Mouse (Mus musculus): Measurements from ENCODE around the gene Cdc5l. TPM values are rescaled to one million over a fixed set of nuclear protein-coding genes. Genes with fewer than 3 reads are reported as not detected.
"Not testable (repeated sequence)": the region's sequence is repeated elsewhere in the genome, so short reads cannot be mapped to it uniquely, and the experiment has no call there.

The Cdc5l gene
- total RNA-seq, 1 experiment: 125 TPM

DNA sequence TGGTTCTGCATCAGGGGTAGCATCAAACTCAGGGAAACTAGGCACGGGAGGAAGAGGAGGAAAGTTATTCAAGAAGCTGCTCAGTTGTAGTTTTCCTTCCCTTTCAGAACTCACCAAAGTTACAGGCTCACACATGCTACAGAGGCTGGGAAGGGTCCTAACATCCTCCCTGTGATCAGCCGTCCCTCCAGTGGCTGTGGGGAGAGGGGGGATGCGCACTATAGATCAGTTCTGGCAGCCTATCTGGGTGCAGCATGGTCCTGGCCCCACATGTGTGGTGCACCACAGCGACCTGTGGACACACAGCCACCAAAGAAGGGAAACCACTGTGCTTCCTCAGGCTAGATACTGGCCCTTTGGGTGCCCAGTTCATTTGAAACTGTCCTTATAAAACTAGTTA, 25.0 kb upstream of the Cdc5l start:
- in situ Hi-C loops (cut with MboI; ENCODE audit: low sequenced_read_pairs in 2 of 2, unreplicated experiment in 2 of 2): no loop called here
- Histone ChIP-seq H3K36me3 (ENCODE audit: control insufficient read depth, insufficient read depth, low read length, poor library complexity, severe bottlenecking) (no peaks in the 10 kb centered on the region; the same call in 1 of the 2 replicates), H3K9me3 (ENCODE audit: control insufficient read depth, insufficient read depth, low read depth, low read length) (no peaks in the 10 kb centered on the region), H3K27ac (ENCODE audit: insufficient read depth, low read depth, low read length, poor library complexity, severe bottlenecking) (peak overlapping the region; percentile 98), H3K4me3 (ENCODE audit: insufficient read depth in 1 of 2, low read depth in 1 of 2, low read length in 2 of 2, poor library complexity in 1 of 2, severe bottlenecking in 1 of 2) (peak overlapping the region; percentile 28 to 56), H3K9ac (ENCODE audit: insufficient read depth, low read depth, low read length, poor library complexity, severe bottlenecking) (peak overlapping the region; percentile 80), H3K4me1 (ENCODE audit: control insufficient read depth in 2 of 2, insufficient read depth in 2 of 2, low read length in 2 of 2, poor library complexity in 1 of 2) (peaks cover 15 to 17% of the 10 kb centered on the region in 2 experiments)
- DNase-seq (ENCODE audit: low read depth, low spot score): no peak
- no peak for TF ChIP-seq CHD2 (IDR thresholded peaks at IDR 0.05; ENCODE audit: low read depth, low read length)
- TF ChIP-seq MAFK (IDR thresholded peaks at IDR 0.05; ENCODE audit: insufficient read depth, low read depth, low read length): no peak
- no peak for TF ChIP-seq HCFC1 (IDR thresholded peaks at IDR 0.05; ENCODE audit: borderline replicate concordance, insufficient read depth, low read length)
- TF ChIP-seq ZNF384 (IDR thresholded peaks at IDR 0.05; ENCODE audit: low read depth, low read length): no peak
- TF ChIP-seq ZC3H11A (IDR thresholded peaks at IDR 0.05; ENCODE audit: borderline replicate concordance, low read depth, low read length): no peak

DNA sequence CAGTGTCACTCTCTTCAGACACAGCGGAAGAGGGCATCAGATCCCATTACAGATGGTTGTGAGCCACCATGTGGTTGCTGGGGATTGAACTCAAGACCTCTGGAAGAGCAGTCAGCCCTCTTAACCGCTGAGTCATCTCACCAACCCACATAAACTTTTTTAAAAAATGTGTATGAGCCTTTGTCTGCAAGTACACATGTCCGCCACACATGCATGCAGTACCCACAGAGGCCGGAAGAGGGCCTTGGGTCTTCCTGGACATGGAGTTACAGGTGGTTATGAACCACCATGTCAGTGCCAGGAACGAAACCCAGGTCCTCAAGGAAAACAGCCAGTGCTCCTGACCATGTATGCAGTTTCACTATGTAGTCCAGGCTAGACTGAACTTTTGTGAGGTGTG, 23.9 kb upstream of the Cdc5l start:
- peak overlapping the region; percentile 98 for H3K27ac ChIP-seq (ENCODE audit: insufficient read depth, low read depth, low read length, poor library complexity, severe bottlenecking)

DNA sequence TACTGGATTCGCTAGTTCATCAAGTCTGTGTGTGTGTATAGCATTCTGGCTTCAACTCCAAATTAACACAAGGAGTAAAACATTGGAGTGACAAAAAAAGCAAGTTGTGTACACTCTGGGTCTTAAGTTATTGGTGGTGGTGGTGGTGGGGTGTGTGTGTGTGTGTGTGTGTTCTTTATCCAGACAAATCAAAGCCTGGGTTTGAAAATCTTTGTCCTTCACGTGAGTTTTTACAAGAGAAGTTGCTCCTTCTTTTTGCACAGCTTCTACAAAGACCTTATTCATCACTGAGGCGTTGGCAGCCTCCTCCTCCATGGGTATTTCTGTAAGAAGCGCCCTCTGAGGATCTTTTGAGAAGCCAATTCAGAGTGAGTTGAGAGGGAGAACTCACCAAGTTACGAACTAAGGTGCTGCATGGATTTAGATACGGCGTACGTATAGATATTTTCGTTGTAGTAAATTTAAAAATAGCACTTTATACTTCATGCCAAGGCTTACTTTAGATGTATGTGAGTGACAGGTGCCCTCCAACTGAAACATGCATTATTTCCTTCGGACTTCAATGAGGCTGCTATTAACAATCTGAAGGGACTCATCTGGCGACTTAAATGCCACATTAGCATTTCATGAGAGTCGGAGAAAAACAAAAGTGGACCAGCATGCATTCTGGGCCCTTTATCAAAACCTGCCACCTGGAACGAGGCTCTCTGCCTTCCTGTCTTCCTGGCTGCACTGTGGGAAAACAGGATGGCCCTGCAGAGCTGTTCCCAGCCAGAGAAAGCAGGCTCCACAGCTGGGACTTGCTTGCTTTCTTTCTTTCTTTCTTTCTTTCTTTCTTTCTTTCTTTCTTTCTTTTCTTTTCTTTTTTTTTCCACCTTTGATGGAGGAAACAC, 23.0 kb upstream of the Cdc5l start:
- peak overlapping the region; percentile 98 for H3K27ac ChIP-seq (ENCODE audit: insufficient read depth, low read depth, low read length, poor library complexity, severe bottlenecking)
- no peaks in the 10 kb centered on the region for H3K9me3 ChIP-seq (ENCODE audit: control insufficient read depth, insufficient read depth, low read depth, low read length)
- no peak for TF ChIP-seq ZNF384 (IDR thresholded peaks at IDR 0.05; ENCODE audit: low read depth, low read length)
- no peak for TF ChIP-seq ZC3H11A (IDR thresholded peaks at IDR 0.05; ENCODE audit: borderline replicate concordance, low read depth, low read length)
- no peak for TF ChIP-seq HCFC1 (IDR thresholded peaks at IDR 0.05; ENCODE audit: borderline replicate concordance, insufficient read depth, low read length)
- TF ChIP-seq MAFK (IDR thresholded peaks at IDR 0.05; ENCODE audit: insufficient read depth, low read depth, low read length): no peak
- TF ChIP-seq CHD2 (IDR thresholded peaks at IDR 0.05; ENCODE audit: low read depth, low read length): no peak
- no peaks in the 10 kb centered on the region; the same call in 1 of the 2 replicates for H3K36me3 ChIP-seq (ENCODE audit: control insufficient read depth, insufficient read depth, low read length, poor library complexity, severe bottlenecking)
- H3K4me1 ChIP-seq (ENCODE audit: control insufficient read depth in 2 of 2, insufficient read depth in 2 of 2, low read length in 2 of 2, poor library complexity in 1 of 2): peaks cover 13 to 20% of the 10 kb centered on the region in 2 experiments
- no peak for DNase-seq (ENCODE audit: low read depth, low spot score)
- peak overlapping the region; percentile 80 for H3K9ac ChIP-seq (ENCODE audit: insufficient read depth, low read depth, low read length, poor library complexity, severe bottlenecking)
- peak overlapping the region; percentile 37 to 56 for H3K4me3 ChIP-seq (ENCODE audit: insufficient read depth in 1 of 2, low read depth in 1 of 2, low read length in 2 of 2, poor library complexity in 1 of 2, severe bottlenecking in 1 of 2)
- in situ Hi-C loops (cut with MboI; ENCODE audit: low sequenced_read_pairs in 2 of 2, unreplicated experiment in 2 of 2): no loop called here

More for the DNA sequence above, 23.9 kb upstream of the Cdc5l start:
- peaks cover 13 to 20% of the 10 kb centered on the region in 2 experiments for H3K4me1 ChIP-seq (ENCODE audit: control insufficient read depth in 2 of 2, insufficient read depth in 2 of 2, low read length in 2 of 2, poor library complexity in 1 of 2)
- TF ChIP-seq HCFC1 (IDR thresholded peaks at IDR 0.05; ENCODE audit: borderline replicate concordance, insufficient read depth, low read length): 0 out of 2 replicates have a peak, but pooled peaks have one; percentile 23
- no peak for TF ChIP-seq ZC3H11A (IDR thresholded peaks at IDR 0.05; ENCODE audit: borderline replicate concordance, low read depth, low read length)
- TF ChIP-seq MAFK (IDR thresholded peaks at IDR 0.05; ENCODE audit: insufficient read depth, low read depth, low read length): peak; percentile 60; the same call in 1 of the 2 replicates
- no peak for TF ChIP-seq CHD2 (IDR thresholded peaks at IDR 0.05; ENCODE audit: low read depth, low read length)
- TF ChIP-seq ZNF384 (IDR thresholded peaks at IDR 0.05; ENCODE audit: low read depth, low read length): no peak
- H3K36me3 ChIP-seq (ENCODE audit: control insufficient read depth, insufficient read depth, low read length, poor library complexity, severe bottlenecking): no peaks in the 10 kb centered on the region; the same call in 1 of the 2 replicates
- peak overlapping the region; percentile 37 to 56 for H3K4me3 ChIP-seq (ENCODE audit: insufficient read depth in 1 of 2, low read depth in 1 of 2, low read length in 2 of 2, poor library complexity in 1 of 2, severe bottlenecking in 1 of 2)
- in situ Hi-C loops (cut with MboI; ENCODE audit: low sequenced_read_pairs in 2 of 2, unreplicated experiment in 2 of 2): no loop called here
- peak overlapping the region; percentile 80 for H3K9ac ChIP-seq (ENCODE audit: insufficient read depth, low read depth, low read length, poor library complexity, severe bottlenecking)
- no peaks in the 10 kb centered on the region for H3K9me3 ChIP-seq (ENCODE audit: control insufficient read depth, insufficient read depth, low read depth, low read length)
- DNase-seq (ENCODE audit: low read depth, low spot score): peak; percentile 79

- DNase-seq (ENCODE audit: low read depth, low spot score); H3K36me3 ChIP-seq (ENCODE audit: control insufficient read depth, insufficient read depth, low read length, poor library complexity, severe bottlenecking); H3K9me3 ChIP-seq (ENCODE audit: control insufficient read depth, insufficient read depth, low read depth, low read length); in situ Hi-C loops (cut with MboI; ENCODE audit: low sequenced_read_pairs in 2 of 2, unreplicated experiment in 2 of 2): not testable (repeated sequence)
- Histone ChIP-seq H3K9ac (ENCODE audit: insufficient read depth, low read depth, low read length, poor library complexity, severe bottlenecking) (peak overlapping the region; percentile 80; the same call in 1 of the 2 replicates), H3K27ac (ENCODE audit: insufficient read depth, low read depth, low read length, poor library complexity, severe bottlenecking) (peak overlapping the region; percentile 98), H3K4me1 (ENCODE audit: control insufficient read depth in 2 of 2, insufficient read depth in 2 of 2, low read length in 2 of 2, poor library complexity in 1 of 2) (peaks cover 13 to 21% of the 10 kb centered on the region in 2 experiments), H3K4me3 (ENCODE audit: insufficient read depth in 1 of 2, low read depth in 1 of 2, low read length in 2 of 2, poor library complexity in 1 of 2, severe bottlenecking in 1 of 2) (peak overlapping the region; percentile 37 to 56; a peak in 2 of 4 replicates)
These were observed 22.2 kb upstream of the Cdc5l start for GRCm38 (mm10) chr17:45455783-45456182.
